Mouse (Mus musculus) small intestine, adult 2 months (tissue): ENCODE measurements around the gene Klf13.

Experiments used
- CTCF ChIP-seq: fragments of 200-500 bp; IDR thresholded peaks from 2 replicates; pipeline ENCODE4 v1.5.1; 2012; ENCODE audit warnings: low read depth, mild to moderate bottlenecking, control low read depth, inconsistent platforms, low read length, moderate library complexity, mixed read lengths; ENCODE audit not compliant: insufficient replicate concordance, insufficient read length; ENCODE audit errors: extremely low read depth
- POLR2A ChIP-seq: fragments of 200-500 bp; IDR thresholded peaks from 2 replicates; pipeline ENCODE4 v1.6.1; 2012; ENCODE audit warnings: low read depth, mild to moderate bottlenecking, control low read depth, inconsistent platforms, low read length, moderate library complexity

GRCm38 (mm10) chr7:63865911-63866310 lies 72.8 kb downstream of the Klf13 start:
- TF ChIP-seq POLR2A (no peak), CTCF (no peak)
